Mouse (Mus musculus) forebrain, embryonic 14.5 days (tissue): ENCODE results near the gene Fgfr2. TPM values are rescaled to one million over a fixed set of nuclear protein-coding genes. Genes with fewer than 3 reads are reported as not detected.

Source experiments
- ATAC-seq: fragments of 200-750 bp; cut with Nextera tagmentation; 2 replicates; pipeline ENCODE4 v1.8.0; 2017; ENCODE audit warnings: mild to moderate bottlenecking, moderate library complexity
- DNase-seq: peaks from one replicate; pipeline ENCODE4 v3.0.0-alpha.2; 2015; ENCODE audit warnings: low spot score
- H3K27ac ChIP-seq: fragments of 300-500 bp; sonication (generic); 2 replicates; pipeline ENCODE4 v1.5.1; 2014; ENCODE audit warnings: low read depth, mild to moderate bottlenecking, control low read depth, low read length, moderate library complexity
- H3K27me3 ChIP-seq: fragments of 300-500 bp; sonication (generic); replicated peaks from 2 replicates; pipeline ENCODE4 v1.6.1; 2014; ENCODE audit warnings: low read length, control low read depth, mixed read lengths; ENCODE audit not compliant: control insufficient read depth, insufficient read depth
- H3K36me3 ChIP-seq: fragments of 300-500 bp; sonication (generic); 2 replicates; pipeline ENCODE4 v1.6.1; 2014; ENCODE audit warnings: low read length, control low read depth; ENCODE audit not compliant: control insufficient read depth, insufficient read depth
- H3K4me1 ChIP-seq: fragments of 300-500 bp; sonication (generic); 2 replicates; pipeline ENCODE4 v1.6.1; 2014; ENCODE audit warnings: antibody characterized with exemption, low read length, control low read depth; ENCODE audit not compliant: control insufficient read depth, insufficient read depth
- H3K4me2 ChIP-seq: fragments of 300-500 bp; sonication (generic); 2 replicates; pipeline ENCODE4 v1.6.1; 2014; ENCODE audit warnings: mild to moderate bottlenecking, control low read depth, low read length
- H3K4me3 ChIP-seq: fragments of 300-500 bp; sonication (generic); 2 replicates; pipeline ENCODE4 v1.5.1; 2014; ENCODE audit warnings: low read depth, low read length, control low read depth
- H3K9ac ChIP-seq: fragments of 300-500 bp; sonication (generic); 2 replicates; pipeline ENCODE4 v1.6.1; 2014; ENCODE audit warnings: mild to moderate bottlenecking, low read length, control low read depth, moderate library complexity
- H3K9me3 ChIP-seq: fragments of 300-500 bp; sonication (generic); replicated peaks from 2 replicates; pipeline ENCODE4 v1.6.1; 2016; ENCODE audit warnings: low read length, control low read depth, mixed read lengths; ENCODE audit not compliant: control insufficient read depth
- WGBS: fragments of 180-500 bp; shearing (Covaris S2); extraction: QIAGEN DNeasy Blood & Tissue Kit; methylation state at CpG from one replicate; pipeline ENCODE4 v1.1.7; 2014; 5-methylcytosine and 5-hydroxymethylcytosine counted together
- polyA plus RNA-seq: library from polyadenylated mRNA; unstranded; fragments of >200 nt; fragmentation: Nextera tagmentation; extraction: Ambion mirVana; gene quantifications from 2 replicates; pipeline ENCODE4 v1.2.1, GENCODE M21; 2014

Fgfr2 gene
- polyA plus RNA-seq, 1 experiment from 2014 or later = 35.9 TPM

DNA sequence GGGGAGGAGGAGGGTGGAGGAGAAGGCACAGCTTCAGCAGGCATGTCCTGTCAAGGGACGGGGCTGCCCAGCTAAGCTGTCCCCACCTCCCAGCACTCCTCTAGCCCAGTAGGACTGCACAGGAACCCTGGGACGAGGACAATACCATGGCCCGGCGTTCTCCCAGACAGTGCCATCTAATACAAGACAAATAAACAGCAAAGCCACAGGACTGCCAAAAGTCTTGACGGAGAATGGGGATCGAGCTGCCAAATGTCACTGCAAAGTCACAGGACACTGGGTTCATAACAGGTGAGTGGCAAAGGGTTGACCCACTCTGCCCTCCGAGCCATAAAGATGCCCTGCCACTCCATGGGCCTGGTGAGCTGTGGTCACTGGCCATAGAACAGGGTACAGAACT, 2874.7 kb downstream of the Fgfr2 start:
- no peaks in the 10 kb centered on the region for H3K27me3 ChIP-seq
- H3K4me2 ChIP-seq = no peak overlapping the region
- 0 out of 2 replicates have a peak, but pooled peaks cover 3% of the 10 kb centered on the region for H3K36me3 ChIP-seq
- H3K9ac ChIP-seq = no peak overlapping the region
- peaks cover 22% of the 10 kb centered on the region for H3K4me1 ChIP-seq
- H3K27ac ChIP-seq = peak overlapping the region; percentile 30; the same call in 1 of the 2 replicates
- DNase-seq (no peak), ATAC-seq (no peak)
- 78% methylated on average over 7 of the region's 7 CpGs for WGBS
- no peak overlapping the region for H3K4me3 ChIP-seq
- no peaks in the 10 kb centered on the region for H3K9me3 ChIP-seq

DNA sequence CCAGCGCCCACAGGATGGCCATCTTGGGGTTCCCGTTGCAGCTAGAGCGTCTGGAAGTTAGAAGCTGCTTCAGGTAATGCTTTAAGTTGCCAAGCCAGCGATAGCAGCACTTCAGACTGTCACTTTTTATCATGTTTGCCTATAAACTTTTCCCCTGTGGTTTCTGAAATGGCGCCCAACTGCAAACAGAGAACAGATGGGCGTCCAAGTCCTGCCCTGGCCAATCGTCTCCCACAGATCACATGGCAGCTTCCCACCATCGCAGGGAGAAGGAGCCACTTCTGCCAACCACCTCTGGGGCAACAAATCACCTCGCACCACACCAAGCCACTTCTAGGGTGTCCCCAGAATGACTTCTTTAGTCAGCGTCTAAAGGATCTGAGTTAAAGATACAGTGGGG, 2875.3 kb downstream of the Fgfr2 start:
- H3K4me1 ChIP-seq = peaks cover 22% of the 10 kb centered on the region
- H3K9me3 ChIP-seq = no peaks in the 10 kb centered on the region
- WGBS = 87% methylated on average over 10 of the region's 10 CpGs

DNA sequence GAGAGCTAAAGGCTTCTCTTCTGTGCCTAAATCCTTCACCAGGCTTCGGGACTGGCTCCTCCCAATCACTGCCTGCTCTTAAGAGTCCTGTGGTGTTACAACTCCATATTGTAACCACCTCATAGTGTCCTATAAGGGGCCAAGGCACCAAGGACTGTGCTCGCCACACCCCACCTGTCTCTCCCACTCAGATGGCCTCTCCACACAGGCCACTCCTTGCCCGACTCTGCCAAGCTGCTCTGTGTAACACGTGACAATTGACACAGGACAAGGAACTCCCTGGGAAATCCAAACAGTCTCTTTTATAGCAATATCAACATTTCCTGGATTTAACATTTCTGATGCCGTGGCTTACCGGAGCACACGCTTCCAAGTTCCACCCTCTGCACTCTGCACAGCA, 2876.7 kb downstream of the Fgfr2 start:
- Histone ChIP-seq H3K27ac (no peak overlapping the region), H3K4me1 (peaks cover 22% of the 10 kb centered on the region), H3K9me3 (no peaks in the 10 kb centered on the region), H3K36me3 (no peaks in the 10 kb centered on the region), H3K27me3 (no peaks in the 10 kb centered on the region), H3K4me3 (no peak overlapping the region), H3K4me2 (no peak overlapping the region), H3K9ac (no peak overlapping the region)
- ATAC-seq (no peak), DNase-seq (no peak)
- 83% methylated on average over 7 of the region's 7 CpGs for WGBS

More for the DNA sequence above, 2875.3 kb downstream of the Fgfr2 start:
- ATAC-seq (no peak), DNase-seq (no peak)
- no peak overlapping the region for H3K27ac ChIP-seq
- H3K27me3 ChIP-seq = no peaks in the 10 kb centered on the region
- no peak overlapping the region for H3K4me2 ChIP-seq
- no peaks in the 10 kb centered on the region for H3K36me3 ChIP-seq
- no peak overlapping the region for H3K9ac ChIP-seq
- no peak overlapping the region for H3K4me3 ChIP-seq

DNA sequence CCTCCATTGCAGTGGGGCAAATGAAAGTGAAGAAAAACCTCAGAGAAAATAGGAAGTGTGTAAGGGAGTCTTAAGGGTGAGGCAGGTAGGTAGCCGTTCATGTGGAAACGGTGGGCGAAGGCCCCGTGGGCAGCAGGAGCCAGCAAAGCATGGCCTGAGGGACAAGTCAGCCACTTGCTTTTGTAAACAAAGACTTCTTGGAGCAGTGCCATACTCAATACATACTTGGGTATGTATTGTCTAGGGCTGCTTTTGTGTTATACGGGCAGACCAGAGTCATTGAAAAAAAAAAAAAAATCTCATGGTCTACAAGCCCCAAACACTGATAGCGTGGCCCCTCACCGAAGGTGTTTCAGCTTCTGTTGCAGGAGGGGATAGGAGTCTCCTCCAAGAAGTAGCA, 2878.6 kb downstream of the Fgfr2 start:
- ATAC-seq (no peak), DNase-seq (no peak)
- no peak overlapping the region for H3K4me2 ChIP-seq
- H3K36me3 ChIP-seq = peaks cover 4% of the 10 kb centered on the region; the same call in 1 of the 2 replicates
- H3K4me1 ChIP-seq = peaks cover 20% of the 10 kb centered on the region
- no peaks in the 10 kb centered on the region for H3K27me3 ChIP-seq
- H3K9me3 ChIP-seq = no peaks in the 10 kb centered on the region
- 48% methylated on average over 7 of the region's 7 CpGs for WGBS
- no peak overlapping the region for H3K4me3 ChIP-seq
- no peak overlapping the region for H3K9ac ChIP-seq
- no peak overlapping the region for H3K27ac ChIP-seq

DNA sequence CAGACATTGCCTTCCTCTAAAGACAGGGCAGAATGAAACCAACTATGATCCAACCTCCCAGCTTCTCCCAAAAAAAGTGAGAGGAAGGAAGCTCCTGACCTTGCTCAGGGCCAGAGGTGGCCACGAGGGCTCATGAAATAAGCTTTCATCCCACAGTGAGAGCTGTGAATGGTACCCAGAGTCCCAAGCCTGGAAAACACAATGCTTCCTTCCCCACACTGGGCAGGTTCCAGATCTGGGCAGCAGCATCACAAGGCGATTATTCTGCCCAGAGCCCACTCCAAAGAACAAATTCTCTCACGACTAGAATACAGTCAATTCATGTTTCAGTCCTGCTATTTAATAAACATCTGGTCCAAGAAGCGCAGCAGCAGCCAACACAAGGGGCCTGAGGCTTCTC, 2879.3 kb downstream of the Fgfr2 start:
- DNase-seq = no peak
- no peak overlapping the region for H3K4me2 ChIP-seq
- H3K4me3 ChIP-seq = no peak overlapping the region
- H3K27ac ChIP-seq = no peak overlapping the region
- no peak overlapping the region for H3K9ac ChIP-seq
- no peaks in the 10 kb centered on the region for H3K27me3 ChIP-seq
- peaks cover 4% of the 10 kb centered on the region; the same call in 1 of the 2 replicates for H3K36me3 ChIP-seq
- WGBS = 40% methylated on average over 4 of the region's 4 CpGs
- ATAC-seq = no peak
- no peaks in the 10 kb centered on the region for H3K9me3 ChIP-seq
- H3K4me1 ChIP-seq = peaks cover 16% of the 10 kb centered on the region

DNA sequence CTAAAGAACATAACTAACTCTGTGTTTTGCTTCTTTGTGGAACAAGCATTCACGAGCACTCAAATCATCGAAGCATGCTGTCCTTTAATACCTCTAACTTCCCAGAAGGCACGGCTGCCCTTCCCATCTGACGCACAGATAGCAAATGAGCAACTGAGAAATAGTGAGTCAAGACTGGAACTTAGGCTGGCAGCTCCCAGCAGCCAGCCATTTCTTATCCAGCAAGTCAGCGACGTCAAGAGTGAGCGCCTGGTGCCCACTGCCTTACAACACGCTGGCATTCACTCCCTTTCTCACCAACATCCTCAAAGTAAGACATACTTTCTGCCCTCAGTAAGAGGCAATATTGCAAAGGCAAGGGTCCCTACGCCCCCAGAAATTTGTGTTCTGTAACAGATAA, 2883.0 kb downstream of the Fgfr2 start:
- H3K4me1 ChIP-seq = peaks cover 15% of the 10 kb centered on the region
- ATAC-seq (no peak), DNase-seq (no peak)
- H3K27me3 ChIP-seq = no peaks in the 10 kb centered on the region
- no peak overlapping the region for H3K27ac ChIP-seq
- H3K4me3 ChIP-seq = no peak overlapping the region
- H3K4me2 ChIP-seq = no peak overlapping the region
- peaks cover 4% of the 10 kb centered on the region; the same call in 1 of the 2 replicates for H3K36me3 ChIP-seq
- WGBS = 90% methylated on average over 9 of the region's 9 CpGs
- no peak overlapping the region for H3K9ac ChIP-seq
- H3K9me3 ChIP-seq = no peaks in the 10 kb centered on the region

DNA sequence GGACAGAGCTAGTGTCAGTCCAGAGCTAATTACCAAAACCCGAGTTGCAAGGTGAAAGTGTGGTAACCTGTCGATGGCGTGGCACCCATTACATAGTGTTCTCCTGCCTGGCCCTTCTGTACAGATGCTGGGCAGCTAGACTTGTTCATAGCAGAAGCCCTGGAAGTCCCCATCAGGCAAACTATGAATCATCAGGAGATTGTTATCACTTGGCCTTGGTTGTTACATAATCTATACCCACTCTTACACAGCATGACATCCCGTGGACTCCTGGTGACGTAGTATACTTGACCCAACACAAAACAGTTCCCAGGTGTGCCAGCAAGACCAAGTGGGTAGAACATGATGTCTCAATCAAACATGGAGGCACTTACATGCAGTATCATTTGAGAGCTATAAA, 2885.9 kb downstream of the Fgfr2 start:
- no peak overlapping the region for H3K9ac ChIP-seq
- ATAC-seq (no peak), DNase-seq (no peak)
- no peak overlapping the region for H3K4me3 ChIP-seq
- no peak overlapping the region for H3K27ac ChIP-seq
- peaks cover 4% of the 10 kb centered on the region; the same call in 1 of the 2 replicates for H3K36me3 ChIP-seq
- no peak overlapping the region for H3K4me2 ChIP-seq
- H3K9me3 ChIP-seq = 0 out of 2 replicates have a peak, but pooled peaks cover 2% of the 10 kb centered on the region
- peaks cover 5% of the 10 kb centered on the region; the same call in 1 of the 2 replicates for H3K4me1 ChIP-seq
- no peaks in the 10 kb centered on the region for H3K27me3 ChIP-seq
- 89% methylated on average over 5 of the region's 5 CpGs for WGBS

DNA sequence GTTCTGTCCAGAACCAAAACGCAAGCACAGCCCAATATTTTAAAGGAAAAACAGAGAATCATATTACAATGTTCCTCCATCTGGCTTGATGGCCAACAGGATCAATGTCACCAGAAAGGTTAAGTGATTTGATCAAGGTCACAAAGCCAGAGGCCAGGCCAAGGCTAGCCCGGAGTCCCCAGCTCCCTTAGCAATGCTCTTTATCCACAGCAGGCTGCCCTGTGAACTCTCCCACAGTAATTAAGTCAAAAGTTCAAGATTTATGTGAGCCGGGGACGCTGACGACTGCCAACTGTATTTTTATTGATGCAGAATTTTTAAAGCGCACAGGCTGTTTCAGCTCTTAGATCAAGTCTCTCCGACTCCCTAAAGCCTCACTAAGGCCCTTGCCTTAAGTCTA, 2889.4 kb downstream of the Fgfr2 start:
- H3K4me3 ChIP-seq = no peak overlapping the region
- H3K9ac ChIP-seq = no peak overlapping the region
- H3K9me3 ChIP-seq = 0 out of 2 replicates have a peak, but pooled peaks cover 2% of the 10 kb centered on the region
- no peak for ATAC-seq
- peaks cover 7% of the 10 kb centered on the region; the same call in 1 of the 2 replicates for H3K4me1 ChIP-seq
- no peaks in the 10 kb centered on the region for H3K27me3 ChIP-seq
- WGBS = 85% methylated on average over 7 of the region's 7 CpGs
- no peak overlapping the region for H3K4me2 ChIP-seq
- H3K27ac ChIP-seq = no peak overlapping the region
- H3K36me3 ChIP-seq = no peaks in the 10 kb centered on the region
- DNase-seq = no peak

DNA sequence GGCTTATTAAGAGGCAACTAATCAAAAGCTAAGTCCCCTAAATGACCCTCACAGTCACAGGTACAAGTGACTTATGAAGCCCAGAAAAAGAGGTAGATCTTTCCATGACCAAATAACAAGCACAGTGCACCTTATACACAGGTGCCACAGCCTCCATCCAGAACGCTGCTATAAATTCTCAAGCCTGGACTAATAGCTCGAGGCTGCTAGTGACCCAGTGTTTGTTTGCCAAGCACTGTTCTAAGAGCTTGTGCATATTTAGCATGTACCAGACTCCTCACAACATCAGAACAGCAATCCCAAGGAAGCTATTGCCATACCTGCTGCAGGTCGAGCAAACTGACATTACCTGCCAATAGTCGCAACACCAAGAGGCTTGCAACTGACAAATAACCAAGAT, 2893.1 kb downstream of the Fgfr2 start:
- DNase-seq (no peak), ATAC-seq (no peak)
- peaks cover 7% of the 10 kb centered on the region; the same call in 1 of the 2 replicates for H3K4me1 ChIP-seq
- 86% methylated on average over 4 of the region's 4 CpGs for WGBS
- no peak overlapping the region for H3K4me3 ChIP-seq
- no peak overlapping the region for H3K9ac ChIP-seq
- 0 out of 2 replicates have a peak, but pooled peaks cover 2% of the 10 kb centered on the region for H3K9me3 ChIP-seq
- H3K27ac ChIP-seq = no peak overlapping the region
- no peak overlapping the region for H3K4me2 ChIP-seq
- no peaks in the 10 kb centered on the region for H3K27me3 ChIP-seq
- H3K36me3 ChIP-seq = peaks cover 4% of the 10 kb centered on the region; the same call in 1 of the 2 replicates
